Mouse (Mus musculus) ovary, adult 18-20 months (tissue): ENCODE measurements at regions not wholly inside any gene's neighbourhood (a gene's known extent, or its start where the extent isn't known, plus 50 kb on each side); places are given as distances from the start of the nearest gene placed in this dataset.
"Not testable (repeated sequence)": the region's sequence is repeated elsewhere in the genome, so short reads cannot be mapped to it uniquely, and the experiment has no call there.

Experiments used
- DNase-seq: peaks from one replicate; pipeline ENCODE4 v3.0.0; 2022; ENCODE audit warnings: low spot score, mixed read lengths

- DNase-seq = no peak
Measured at GRCm38 (mm10) chr13:72184116-72184845, 220.8 kb upstream of the Irx1 start.

GRCm38 (mm10) chr13:72184846-72185118 lies 221.3 kb upstream of the Irx1 start:
- no peak for DNase-seq

GRCm38 (mm10) chr13:72195881-72196280 lies 232.4 kb upstream of the Irx1 start:
- DNase-seq = no peak

- peak; percentile 6 for DNase-seq
Measured at GRCm38 (mm10) chr13:72198341-72199105, 235.0 kb upstream of the Irx1 start.

GRCm38 (mm10) chr13:72209518-72209917 lies 246.0 kb upstream of the Irx1 start:
- DNase-seq = no peak

GRCm38 (mm10) chr13:72209946-72210456 lies 246.5 kb upstream of the Irx1 start:
- DNase-seq = no peak

GRCm38 (mm10) chr13:72210474-72211309 lies 247.2 kb upstream of the Irx1 start:
- no peak for DNase-seq

GRCm38 (mm10) chr13:72211716-72212115 lies 248.2 kb upstream of the Irx1 start:
- DNase-seq = no peak

GRCm38 (mm10) chr13:72212747-72213146 lies 249.2 kb upstream of the Irx1 start:
- DNase-seq = no peak

- DNase-seq = no peak
Measured at GRCm38 (mm10) chr13:72219329-72219728, 255.8 kb upstream of the Irx1 start.

- DNase-seq = no peak
Measured at GRCm38 (mm10) chr13:72227102-72227501, 263.6 kb upstream of the Irx1 start.

- DNase-seq = no peak
Measured at GRCm38 (mm10) chr13:72231032-72231591, 267.6 kb upstream of the Irx1 start.

- DNase-seq = no peak
Measured at GRCm38 (mm10) chr13:72232080-72232479, 268.6 kb upstream of the Irx1 start.

GRCm38 (mm10) chr13:72241919-72242318 lies 278.4 kb upstream of the Irx1 start:
- no peak for DNase-seq

- DNase-seq = no peak
Measured at GRCm38 (mm10) chr13:72250419-72250818, 286.9 kb upstream of the Irx1 start.

GRCm38 (mm10) chr13:72253242-72253641 lies 289.7 kb upstream of the Irx1 start:
- DNase-seq = not testable (repeated sequence)

- no peak for DNase-seq
Measured at GRCm38 (mm10) chr13:72258794-72259193, 295.3 kb upstream of the Irx1 start.

GRCm38 (mm10) chr13:72264416-72264815 lies 300.9 kb upstream of the Irx1 start:
- DNase-seq = no peak

- no peak for DNase-seq
Measured at GRCm38 (mm10) chr13:72265116-72265515, 301.6 kb upstream of the Irx1 start.

- DNase-seq = no peak
Measured at GRCm38 (mm10) chr13:72265650-72266049, 302.1 kb upstream of the Irx1 start.

GRCm38 (mm10) chr13:72266174-72266768 lies 302.7 kb upstream of the Irx1 start:
- no peak for DNase-seq

GRCm38 (mm10) chr13:72280343-72280742 lies 316.8 kb upstream of the Irx1 start:
- no peak for DNase-seq
